Mouse (Mus musculus): Measurements from ENCODE around the gene Rpp14. TPM values are rescaled to one million over a fixed set of nuclear protein-coding genes. Genes with fewer than 3 reads are reported as not detected.

Rpp14 gene
- total RNA-seq (2022) = 10 to 100 TPM; 26.2 to 33.3 (median 28.2) TPM

DNA sequence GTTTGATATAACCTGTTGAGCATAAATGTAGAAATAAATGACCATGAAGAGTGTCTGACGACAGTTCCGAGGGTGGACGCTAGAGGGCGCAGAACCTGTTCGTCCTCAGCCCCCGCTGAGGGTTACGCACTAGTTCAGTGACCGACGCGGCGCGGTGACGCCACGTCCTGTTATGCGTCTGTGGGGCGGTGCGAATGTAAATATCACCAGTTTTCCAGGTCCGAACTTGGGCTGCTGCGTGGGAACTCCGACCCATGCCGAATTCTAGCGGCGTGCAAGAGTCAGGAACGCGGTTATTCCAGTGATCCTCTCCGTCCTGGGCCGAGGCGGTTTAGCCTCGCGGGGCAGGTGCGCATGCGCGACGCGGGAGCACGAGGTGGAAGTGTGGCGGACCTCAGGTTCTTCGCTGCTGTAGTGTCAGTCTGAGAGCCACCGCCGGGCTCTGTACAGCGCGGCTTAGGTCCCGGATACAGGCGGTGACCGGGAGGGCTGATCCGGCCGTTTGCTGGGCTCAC lies at the start of gene Rpp14:
Gene Rpp14, plus strand, starts transcription at position 203 of the 515 bp plus-strand sequence.
- peak; percentile 96 for DNase-seq (ENCODE audit: low spot score)

DNA sequence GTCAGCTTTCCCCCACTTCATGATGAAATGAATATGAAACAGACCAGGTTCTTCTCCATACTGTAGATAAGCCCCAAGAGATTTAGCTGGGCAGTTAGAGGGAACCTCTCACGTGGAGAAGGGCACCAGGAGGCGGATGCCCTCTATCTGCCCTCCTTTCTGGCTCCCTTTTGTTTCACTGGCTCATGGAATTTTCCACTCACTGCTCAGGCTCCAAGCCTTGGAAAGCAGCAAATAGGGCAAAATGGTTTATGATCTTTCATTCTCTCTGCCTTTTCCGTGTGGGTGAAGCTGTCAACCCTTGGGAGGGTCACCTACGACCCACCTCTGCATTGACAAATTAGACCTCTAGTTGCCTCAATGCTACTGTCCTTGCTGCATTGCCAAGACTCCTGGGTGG lies 49.6 kb upstream of the Rpp14 start:
- DNase-seq (ENCODE audit: low spot score) = peak; percentile 28

DNA sequence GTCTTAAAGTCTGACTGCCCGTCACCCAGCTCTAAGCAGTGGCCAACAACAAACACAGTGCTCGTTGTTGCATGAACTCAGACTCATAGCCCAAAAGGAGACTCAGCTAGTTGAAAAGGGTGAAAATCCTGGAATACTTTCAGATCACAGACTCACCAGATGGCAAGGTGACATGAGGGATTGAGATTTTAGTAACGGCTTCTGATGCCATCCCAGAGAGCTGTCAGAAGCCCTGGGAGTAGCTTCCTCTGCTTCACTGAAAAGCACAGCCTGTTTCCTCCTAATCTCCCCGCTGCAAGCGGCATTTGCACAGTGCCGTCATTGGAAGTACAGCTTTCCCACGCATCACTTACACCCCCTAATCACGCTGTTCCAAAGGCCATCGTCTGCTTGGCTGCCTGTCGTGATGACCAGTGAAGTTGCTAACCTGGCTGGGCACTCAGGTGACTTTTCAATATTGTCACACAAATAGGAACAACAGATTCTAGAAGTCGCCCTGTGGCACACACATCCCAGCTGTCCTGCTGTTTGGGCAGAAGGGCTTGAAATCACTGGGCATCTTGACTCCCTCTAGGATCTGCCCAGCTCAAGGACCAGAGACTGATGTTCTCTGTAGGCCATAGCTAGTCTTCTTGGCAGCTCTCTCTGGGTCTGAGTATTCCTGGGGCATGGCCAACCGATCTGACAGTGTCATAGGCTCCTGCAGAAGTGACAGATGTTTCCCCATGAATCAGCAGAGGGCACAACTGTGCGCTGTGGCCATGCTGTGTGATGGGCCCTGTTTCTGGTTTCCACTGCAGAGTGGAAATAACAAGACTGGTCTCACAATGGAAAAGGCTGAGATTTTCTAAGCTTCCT lies 47.9 kb upstream of the Rpp14 start:
- DNase-seq (ENCODE audit: low spot score) = no peak

DNA sequence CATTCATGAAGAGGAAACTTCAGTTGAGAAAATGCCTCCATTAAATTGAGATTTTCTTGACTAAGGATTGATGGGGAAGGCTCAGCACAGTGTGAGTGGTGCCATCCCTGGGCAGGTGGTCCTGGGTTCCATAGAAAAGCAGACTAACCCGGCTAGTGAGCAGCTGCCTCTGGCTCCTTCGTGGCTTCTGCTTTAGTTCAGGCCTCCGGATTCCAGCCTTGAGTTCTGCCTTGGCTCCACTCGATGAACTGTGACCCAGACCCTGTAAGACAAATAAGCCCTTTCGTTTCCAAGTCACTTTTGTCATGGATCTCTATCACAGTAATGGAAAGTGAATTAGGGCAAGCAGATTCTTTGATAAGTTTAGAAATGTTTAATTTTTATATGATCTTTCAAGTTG lies 45.6 kb upstream of the Rpp14 start:
- no peak for DNase-seq (ENCODE audit: low spot score)

DNA sequence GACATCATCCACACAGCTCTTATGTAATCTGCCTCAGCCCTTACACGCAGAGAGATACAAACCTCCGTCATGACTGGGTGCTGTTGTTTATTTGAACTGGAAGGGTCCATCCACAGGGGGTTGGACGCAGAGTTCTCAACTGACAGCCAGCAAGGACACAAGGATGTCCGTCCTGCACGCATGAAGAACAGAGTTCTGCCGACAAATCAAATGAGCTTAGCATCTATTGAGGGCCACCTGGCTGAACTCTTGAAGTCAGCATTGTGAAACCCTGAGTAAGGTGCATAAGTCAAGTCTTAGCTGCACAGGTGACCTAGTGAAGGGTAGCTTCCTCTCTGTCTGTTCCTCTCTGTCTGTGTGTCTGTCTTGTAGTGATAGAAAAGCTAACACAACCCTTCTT lies 44.2 kb upstream of the Rpp14 start:
- DNase-seq (ENCODE audit: low spot score) = no peak

DNA sequence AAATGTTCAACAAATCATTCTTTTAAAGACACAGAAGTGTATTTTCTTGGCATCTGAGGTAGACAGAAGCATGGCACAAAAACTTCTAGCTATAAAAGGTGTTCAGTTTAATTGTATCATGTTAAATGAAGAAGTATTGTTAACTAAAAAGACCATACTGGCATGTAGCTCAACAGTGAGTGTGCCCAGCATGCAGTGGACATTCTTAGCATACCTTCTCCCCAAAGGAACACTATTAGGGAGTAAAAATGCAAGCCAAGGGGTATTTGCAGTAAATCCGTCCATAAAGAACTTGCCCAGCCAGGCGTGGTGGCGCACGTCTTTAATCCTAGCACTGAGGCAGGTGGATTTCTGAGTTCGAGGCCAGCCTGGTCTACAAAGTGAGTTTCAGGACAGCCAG lies 43.8 kb upstream of the Rpp14 start:
- no peak for DNase-seq (ENCODE audit: low spot score)

DNA sequence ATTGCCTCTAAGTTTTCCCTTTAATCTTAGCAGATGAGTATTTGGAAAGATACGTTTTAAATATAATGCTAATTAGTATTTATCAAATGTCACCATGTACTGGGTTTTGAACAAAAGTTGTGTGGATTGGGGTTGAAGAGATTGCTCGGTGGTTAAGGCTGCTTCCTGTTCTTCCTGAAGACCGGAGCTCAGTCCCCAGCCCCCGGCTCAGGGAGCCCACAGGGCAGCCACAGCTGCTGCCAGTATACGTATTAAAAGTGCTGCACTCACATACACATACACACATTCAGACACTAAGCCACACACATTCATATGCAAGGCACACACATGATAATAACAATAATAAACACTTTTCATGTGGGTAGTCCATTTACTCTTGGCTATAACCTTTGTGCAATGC lies 42.0 kb upstream of the Rpp14 start:
- no peak for DNase-seq (ENCODE audit: low spot score)

DNA sequence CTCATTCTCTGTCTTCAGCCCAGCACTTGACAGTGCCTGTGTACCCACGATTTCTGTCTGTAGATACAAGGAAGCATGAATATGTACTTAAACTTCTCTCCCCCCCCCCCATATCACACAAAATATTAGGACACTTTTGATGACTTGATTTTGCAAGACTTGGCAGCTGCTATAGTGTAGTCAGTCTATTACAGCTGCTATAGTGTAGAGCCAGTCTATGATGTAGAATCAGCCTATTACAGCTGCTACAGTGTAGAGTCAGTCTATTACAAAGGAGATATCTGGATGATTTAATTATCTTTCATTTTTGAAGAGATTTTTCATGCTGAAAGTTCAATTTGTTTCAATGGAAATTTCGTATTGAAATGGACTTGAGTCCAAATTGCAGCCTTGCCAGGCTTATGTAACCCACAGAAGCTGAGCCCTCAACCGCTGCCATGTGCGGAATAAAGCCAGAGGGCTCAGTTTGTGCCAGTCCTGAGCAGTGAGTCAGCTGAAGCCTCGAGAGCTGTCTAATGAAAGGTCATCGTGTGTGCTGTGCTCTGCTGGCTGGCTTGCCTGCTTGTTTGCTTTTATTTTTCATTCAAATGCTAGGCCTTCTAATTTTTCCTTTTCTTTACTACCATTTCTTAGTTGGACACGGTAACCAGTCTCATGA lies 41.2 kb upstream of the Rpp14 start:
- DNase-seq (ENCODE audit: low spot score) = peak; percentile 75

DNA sequence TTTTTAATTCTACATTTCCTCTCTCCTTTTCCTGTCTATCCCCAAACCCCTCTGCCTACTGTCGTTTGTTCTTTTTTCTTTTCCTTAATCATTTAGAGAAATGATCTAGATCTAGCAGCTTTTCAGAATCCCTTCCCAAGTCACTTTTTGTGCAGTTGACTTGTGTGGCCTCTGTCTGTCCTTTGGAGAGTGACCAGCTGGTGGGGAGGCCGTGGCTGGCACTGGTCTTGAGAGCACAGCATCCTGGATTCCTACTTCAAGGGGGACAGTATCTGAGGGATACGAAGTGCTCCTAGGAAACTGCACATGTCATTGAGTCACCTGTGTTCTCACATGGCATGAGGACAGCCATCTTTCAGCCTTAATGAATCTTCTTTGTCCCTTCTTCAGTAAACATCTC lies 40.0 kb upstream of the Rpp14 start:
- DNase-seq (ENCODE audit: low spot score) = no peak

DNA sequence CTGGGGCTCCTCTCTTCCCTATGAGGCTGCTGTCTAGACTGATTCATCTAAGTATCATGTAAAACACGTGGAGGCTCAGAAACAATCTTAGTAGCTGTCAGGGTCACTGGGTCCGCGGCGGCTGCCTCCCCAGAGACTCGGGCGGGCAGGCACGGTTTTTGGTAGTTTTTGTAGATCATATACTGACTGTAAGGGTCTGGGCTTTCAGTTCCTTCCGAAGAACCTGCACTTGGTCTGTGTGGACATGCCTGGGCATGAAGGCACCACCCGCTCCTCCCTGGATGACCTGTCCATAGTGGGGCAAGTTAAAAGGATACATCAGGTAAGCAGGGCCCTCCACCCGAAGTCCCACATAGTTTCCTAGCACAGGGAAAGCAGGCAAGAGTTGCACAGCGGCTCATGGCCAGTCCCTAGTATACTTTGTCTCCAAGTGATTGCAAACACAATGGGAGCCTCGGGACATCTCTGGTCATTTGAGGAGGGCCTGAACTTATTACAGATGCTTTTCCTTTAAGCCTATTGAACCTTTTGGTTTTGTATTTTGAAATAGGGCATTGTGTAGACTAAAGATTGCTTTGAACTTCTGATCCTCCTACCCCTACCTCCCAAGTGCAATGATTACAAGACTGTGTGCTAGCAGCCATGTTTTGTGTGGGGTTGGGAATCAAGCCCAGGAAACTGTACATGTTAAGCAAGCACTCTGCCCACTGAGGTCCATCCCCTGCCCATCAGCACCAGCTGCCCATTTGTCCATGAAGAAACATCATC lies 39.1 kb upstream of the Rpp14 start:
- no peak for DNase-seq (ENCODE audit: low spot score)

DNA sequence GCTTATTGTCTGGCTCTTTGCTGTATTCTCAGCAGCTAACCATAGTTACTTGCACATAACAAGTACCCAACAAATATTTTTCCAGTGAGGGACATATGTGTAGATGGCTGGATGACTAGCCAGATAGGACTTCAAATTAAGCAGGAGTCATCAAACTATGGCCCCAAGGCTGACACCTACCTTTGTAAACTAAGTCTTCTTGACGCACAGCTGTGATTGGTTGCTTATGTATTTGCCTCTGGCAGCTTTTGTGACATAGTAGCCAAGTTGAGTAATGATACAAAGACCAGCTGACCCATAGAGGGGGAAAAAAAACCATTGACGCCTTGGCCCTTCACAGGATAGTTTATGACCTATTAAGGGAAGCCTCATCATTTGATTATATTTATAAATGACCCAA lies 38.0 kb upstream of the Rpp14 start:
- no peak for DNase-seq (ENCODE audit: low spot score)

DNA sequence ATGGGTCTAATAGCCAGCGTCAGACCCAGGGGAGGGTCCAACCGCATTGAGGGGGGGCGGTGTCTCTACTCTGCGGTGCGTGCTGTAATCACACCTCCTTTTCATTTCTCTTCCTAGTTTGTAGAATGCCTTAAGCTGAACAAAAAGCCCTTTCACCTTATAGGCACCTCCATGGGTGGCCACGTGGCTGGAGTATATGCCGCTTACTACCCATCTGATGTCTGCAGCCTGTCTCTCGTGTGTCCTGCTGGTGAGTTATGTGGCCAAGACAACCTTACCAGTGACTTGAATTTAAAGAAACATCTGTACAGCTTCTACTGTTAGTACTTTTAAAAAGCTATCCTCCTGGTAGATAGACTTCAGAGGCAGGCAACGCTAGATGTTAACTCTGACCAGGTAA lies 37.6 kb upstream of the Rpp14 start:
- DNase-seq (ENCODE audit: low spot score) = no peak

DNA sequence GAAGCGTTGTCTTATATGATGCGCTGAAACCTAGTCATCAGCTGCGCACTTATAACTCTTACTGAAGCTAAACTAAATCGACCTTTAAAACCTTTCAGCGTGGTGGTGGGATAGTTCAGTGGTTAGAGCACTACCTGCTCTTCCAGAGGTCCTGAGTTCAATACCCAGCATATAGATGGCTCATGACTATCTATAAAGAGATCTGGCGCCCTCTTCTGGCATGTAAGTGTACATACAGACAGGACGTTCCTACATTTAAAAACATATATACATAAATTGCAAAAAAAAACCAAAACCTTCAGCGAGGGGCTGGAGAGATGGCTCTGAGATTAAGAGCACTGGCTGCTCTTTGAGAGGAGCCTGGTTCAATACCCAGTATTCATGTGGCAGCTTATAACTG lies 35.8 kb upstream of the Rpp14 start:
- no peak for DNase-seq (ENCODE audit: low spot score)

DNA sequence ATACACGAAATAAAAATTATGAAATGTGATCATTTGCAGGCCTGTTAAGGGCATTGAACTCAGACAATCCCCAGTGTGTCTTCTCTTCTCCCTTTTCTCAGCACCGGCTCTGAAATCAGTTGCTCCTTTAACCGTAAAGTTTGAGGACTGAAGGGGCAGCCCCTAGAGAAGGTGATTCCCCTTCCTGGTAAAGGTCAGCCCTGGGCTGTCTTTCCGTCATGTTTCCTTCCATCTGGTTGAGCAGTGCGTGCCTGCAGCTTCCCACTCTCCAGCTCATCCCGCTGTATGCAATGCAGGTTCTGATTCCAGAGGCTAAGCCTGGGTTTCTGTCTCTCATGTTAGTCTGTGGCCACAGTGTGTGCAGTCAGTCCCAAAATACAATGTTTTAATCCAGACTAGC lies 35.4 kb upstream of the Rpp14 start:
- no peak for DNase-seq (ENCODE audit: low spot score)

DNA sequence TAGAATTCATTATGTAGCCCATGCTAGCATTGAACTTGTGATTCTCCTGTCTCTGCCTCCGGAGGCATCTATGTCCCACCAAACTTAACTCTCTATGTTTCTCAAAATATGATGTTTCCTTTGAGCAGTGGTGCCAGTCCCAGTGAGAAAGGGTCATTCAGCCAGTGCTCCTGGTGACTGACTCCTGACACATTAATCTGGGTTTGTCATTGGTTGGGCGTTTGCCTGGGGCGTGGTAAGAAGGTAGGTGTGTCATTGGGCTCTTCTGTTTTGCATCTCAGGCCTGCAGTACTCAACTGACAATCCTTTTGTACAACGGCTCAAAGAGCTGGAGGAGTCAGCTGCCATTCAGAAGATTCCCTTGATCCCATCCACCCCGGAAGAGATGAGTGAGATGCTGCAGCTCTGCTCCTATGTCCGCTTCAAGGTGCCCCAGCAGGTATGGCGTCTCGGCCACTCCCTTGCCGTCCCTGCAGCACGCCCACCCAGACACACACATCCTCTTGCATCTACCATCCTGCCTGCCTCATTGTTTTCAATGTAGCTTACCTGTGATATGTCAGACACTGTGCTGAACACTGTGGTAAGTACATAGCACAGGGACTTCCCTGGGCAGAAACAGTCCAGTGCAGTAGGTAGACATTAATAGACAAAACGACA lies 34.9 kb upstream of the Rpp14 start:
- no peak for DNase-seq (ENCODE audit: low spot score)

DNA sequence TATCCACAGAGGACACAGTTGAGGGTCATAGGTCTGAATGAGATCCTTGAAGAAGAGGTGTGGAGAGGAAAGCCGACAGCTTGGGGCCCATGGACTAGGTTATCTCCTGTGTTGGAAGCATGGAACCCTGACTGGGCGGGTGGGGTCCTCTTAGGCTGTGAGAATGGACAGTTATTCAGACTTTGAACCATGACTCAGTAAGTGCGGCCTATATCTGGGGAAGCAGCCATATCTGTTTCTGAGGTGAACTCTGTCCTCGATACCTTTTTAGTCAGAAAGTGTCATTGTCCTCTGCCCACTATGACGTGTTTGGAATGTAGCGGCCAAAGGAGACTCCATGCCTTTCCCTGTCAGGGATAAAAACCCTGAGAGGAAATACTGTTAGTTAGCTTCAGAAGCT lies 33.3 kb upstream of the Rpp14 start:
- DNase-seq (ENCODE audit: low spot score) = no peak

DNA sequence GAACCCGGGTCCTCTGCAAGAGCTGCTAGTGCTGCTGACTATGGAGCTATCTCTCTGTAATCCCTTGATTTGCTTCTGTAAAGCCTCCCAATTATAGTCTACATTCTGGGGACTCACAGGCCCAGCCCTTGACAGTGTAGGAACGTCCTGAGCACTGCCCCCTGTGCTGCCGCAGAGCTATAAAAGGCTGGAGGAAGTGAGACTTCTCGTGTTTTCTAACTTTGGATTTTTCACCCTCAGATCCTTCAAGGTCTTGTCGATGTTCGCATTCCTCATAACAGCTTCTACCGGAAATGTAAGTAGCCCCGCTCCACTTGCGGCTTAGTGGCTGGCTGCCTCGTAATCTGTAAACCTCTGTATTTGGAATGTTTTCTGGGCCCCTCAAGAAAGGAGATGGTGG lies 30.8 kb upstream of the Rpp14 start:
- DNase-seq (ENCODE audit: low spot score) = no peak

DNA sequence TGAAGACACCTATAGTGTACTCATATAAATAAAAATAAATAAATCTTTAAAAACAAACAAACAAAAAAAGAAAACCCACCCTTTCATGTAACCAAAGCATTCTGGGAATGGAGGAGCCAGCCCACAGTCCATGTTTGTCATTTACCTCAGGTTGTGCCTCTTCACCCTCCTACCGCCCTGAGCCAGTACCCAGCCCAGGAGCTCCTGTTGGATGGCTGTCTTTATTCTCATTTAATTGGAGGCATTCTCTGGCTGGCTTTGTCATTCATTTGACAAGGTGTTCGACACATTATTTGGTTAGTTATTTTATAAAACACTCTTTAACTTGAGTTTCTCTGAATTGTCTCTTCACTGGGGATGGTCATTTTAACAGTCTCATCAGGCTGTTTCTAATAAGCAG lies 28.3 kb upstream of the Rpp14 start:
- no peak for DNase-seq (ENCODE audit: low spot score)

DNA sequence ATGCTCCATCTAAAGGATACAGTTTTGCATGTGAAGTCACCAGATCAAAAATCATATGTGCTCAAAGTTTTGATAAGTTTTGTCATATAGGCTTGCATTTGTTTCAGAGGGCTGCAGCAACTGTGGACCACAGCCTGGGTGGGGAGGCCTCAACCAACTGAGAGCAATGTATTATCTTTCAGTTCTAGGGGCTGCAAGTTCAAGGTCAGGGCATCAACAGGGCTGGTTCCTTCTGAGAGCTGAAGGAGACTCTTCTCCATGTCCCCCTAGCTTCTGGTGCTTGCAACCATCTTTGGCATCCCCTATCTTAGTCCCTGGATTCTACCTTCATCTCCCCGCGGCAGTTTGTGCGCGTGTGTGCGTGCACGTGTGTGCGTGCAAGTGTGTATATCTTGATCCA lies 27.5 kb upstream of the Rpp14 start:
- DNase-seq (ENCODE audit: low spot score) = no peak

DNA sequence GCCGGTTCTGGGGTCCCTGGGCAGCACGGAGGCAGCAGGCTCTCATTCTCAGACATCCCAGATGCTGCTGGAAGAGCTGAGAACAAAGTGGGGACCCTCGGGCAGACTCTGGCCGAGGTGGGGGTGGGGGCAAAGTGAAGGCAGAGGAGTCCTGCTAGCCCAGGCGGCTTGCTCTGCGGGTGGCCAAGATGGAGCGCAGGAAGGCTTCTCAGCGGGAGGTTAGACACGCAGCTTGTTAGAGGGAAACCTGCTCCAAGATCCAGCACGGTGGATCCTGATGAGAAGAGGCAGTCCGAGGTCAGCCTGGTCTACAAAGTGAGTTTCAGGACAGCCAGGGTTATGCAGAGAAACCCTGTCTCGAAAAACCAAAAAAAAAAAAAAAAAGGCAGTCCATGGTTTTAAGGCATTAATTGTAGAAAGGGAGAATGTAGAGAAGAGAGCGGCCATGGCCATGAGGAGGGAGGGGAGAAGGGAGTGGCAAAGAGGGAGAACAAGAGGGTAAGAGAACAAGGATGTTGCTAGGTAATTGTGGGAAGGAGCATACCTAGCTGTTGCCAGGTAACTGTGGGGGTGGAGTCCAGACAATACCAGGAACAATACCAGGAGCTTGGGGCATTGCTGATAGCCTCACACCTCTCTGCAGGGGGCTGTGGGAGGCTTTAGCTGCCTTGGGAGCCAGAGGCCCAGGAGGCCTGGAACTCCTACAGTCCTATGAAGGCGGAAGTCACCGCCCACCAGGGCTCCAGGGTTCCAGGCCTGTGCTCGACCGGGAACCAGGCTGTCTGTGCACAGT lies 25.7 kb upstream of the Rpp14 start:
- no peak for DNase-seq (ENCODE audit: low spot score)

DNA sequence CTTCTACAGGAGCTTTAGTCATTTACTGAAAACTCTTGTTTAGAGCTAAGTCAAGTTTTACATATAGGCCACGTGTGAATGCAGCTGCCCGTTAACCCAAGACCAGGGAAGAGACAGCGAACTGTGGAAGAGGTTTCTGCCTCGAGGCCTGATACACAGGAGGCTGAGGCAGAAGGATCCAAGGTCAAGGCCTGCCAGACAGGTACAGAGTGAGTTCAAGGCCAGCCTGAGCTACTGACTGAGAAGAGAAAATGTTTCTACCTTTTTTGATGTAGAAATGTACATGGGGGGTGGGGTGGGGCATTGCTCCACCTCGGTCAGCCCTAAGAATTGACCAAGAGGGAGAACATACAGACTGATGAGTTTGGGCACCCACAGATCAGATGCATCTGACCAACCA lies 24.1 kb upstream of the Rpp14 start:
- DNase-seq (ENCODE audit: low spot score) = no peak
